Mouse (Mus musculus) liver, embryonic 14.5 days (tissue): ENCODE measurements around the gene Prr23a1.

Experiments
- CTCF ChIP-seq: IDR thresholded peaks from 2 replicates; pipeline ENCODE4 v1.5.1; 2016; ENCODE audit warnings: antibody characterized with exemption, low read depth, control low read depth
- EP300 ChIP-seq: IDR thresholded peaks from 2 replicates; pipeline ENCODE4 v1.6.1; 2016; ENCODE audit warnings: antibody characterized with exemption, low read depth

DNA sequence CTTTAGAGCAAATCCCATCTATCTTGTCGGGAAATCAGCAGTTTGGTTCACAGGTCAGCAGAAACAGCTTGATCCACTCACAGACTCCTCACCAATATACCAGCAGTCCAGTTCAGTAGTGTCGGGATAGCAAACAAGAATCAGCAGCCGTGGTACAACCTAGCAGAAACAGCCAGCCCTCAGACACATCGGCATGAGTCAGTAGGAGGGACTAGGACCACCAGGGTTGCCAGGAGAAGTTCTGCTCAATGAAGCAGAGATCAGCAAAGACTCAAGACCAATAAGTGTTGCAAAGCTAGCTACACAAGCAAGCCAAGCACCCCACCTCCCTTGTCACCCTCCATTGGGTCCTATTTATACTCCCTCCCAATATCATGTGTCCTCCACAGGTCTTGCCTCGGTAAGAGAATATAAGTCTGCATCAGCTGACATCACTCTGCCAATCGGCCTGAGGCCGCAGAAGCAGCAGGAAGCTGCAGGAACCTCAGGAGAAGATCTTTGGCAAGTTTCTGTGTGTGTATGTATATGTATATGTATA, 4.7 kb upstream of the Prr23a1 start:
- TF ChIP-seq CTCF (no peak), EP300 (no peak)
